9 mouse cellular contexts compared by ENCODE assay signal in the genomic region with DNA sequence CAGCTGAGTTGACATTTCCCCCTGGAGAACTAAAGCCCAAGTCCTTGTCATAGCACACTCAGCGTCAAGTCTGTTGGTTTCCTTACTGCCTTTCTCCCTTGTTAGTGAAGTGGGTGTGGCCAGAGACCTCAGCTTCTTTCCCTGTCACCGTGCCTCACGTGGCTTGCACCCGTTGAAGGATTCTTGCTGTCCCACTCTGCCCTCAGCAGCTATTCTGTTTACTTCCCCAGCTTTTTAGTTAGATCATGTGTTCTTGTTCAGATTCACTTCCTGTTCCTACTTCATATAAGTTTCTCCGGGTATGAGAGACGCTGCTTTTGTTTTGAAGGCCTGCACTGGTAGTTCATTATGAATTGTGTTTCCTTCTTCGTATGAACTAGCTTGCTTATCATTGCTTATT.
DNase-seq lines count a peak whose midpoint lies in the region; ATAC-seq and TF ChIP-seq lines count a peak whose summit lies in the region.
"Had no signal": no experiment of that assay in that cellular context is flagged by ENCODE, and none has a peak within 500 bp of the region (broad histone marks: within the 10 kb centered on the region; RNA-seq: fewer than 3 reads in every experiment).

No protein-coding gene starts in this region.

- no peak for ATAC-seq in kidney, embryonic 15.5 days (replicated peaks; ENCODE audit: low FRiP score)
- ATAC-seq in liver, embryonic 14.5 days (ENCODE audit: insufficient read depth): peak; percentile 28; the same call in 1 of the 2 replicates
- no peak for ATAC-seq in midbrain, postnatal 0 days (ENCODE audit: low FRiP score)

- H3K27ac ChIP-seq in kidney, embryonic 15.5 days: no peak overlapping the region
- H3K27ac ChIP-seq in liver, embryonic 14.5 days: no peak overlapping the region
- no peak overlapping the region for H3K27ac ChIP-seq in midbrain, postnatal 0 days (ENCODE audit: low read depth, low read length)
- H3K27ac ChIP-seq: neural tube, embryonic 13.5 days had no signal

- no peaks in the 10 kb centered on the region for H3K9me3 ChIP-seq in kidney, embryonic 15.5 days (replicated peaks)
- H3K9me3 ChIP-seq in liver, embryonic 14.5 days (ENCODE audit: control insufficient read depth, low read length): no peaks in the 10 kb centered on the region
- H3K9me3 ChIP-seq in midbrain, postnatal 0 days (ENCODE audit: low read length): no peaks in the 10 kb centered on the region
- H3K9me3 ChIP-seq: neural tube, embryonic 13.5 days had no signal

- no peaks in the 10 kb centered on the region for H3K4me1 ChIP-seq in kidney, embryonic 15.5 days
- no peaks in the 10 kb centered on the region for H3K4me1 ChIP-seq in liver, embryonic 14.5 days (replicated peaks; ENCODE audit: control insufficient read depth in 2 of 2, insufficient read depth in 2 of 2, low read length in 1 of 2)
- H3K4me1 ChIP-seq in midbrain, postnatal 0 days (ENCODE audit: insufficient read depth, low read length): no peaks in the 10 kb centered on the region; the same call in 1 of the 2 replicates

- TF ChIP-seq CTCF in liver, embryonic 14.5 days (IDR thresholded peaks at IDR 0.05; ENCODE audit: low read depth): no peak
- TF ChIP-seq CTCF in midbrain, postnatal 0 days (IDR thresholded peaks at IDR 0.05): no peak

- no peak overlapping the region for H3K4me2 ChIP-seq in kidney, embryonic 15.5 days
- H3K4me2 ChIP-seq in liver, embryonic 14.5 days (ENCODE audit: low read depth): no peak overlapping the region
- H3K4me2 ChIP-seq in midbrain, postnatal 0 days (ENCODE audit: low read depth, low read length, poor library complexity, severe bottlenecking): no peak overlapping the region
- H3K4me2 ChIP-seq: neural tube, embryonic 13.5 days had no signal

- 49% methylated on average over 7 of the region's 7 CpGs for WGBS in kidney, embryonic 15.5 days
- WGBS in liver, embryonic 14.5 days (ENCODE audit: insufficient replicate concordance): 21% methylated on average over 7 of the region's 7 CpGs
- WGBS in midbrain, postnatal 0 days: 66% methylated on average over 7 of the region's 7 CpGs

- no peak for TF ChIP-seq EP300 in liver, embryonic 14.5 days (IDR thresholded peaks at IDR 0.05; ENCODE audit: low read depth)

- H3K36me3 ChIP-seq in kidney, embryonic 15.5 days: no peaks in the 10 kb centered on the region
- no peaks in the 10 kb centered on the region for H3K36me3 ChIP-seq in liver, embryonic 14.5 days (replicated peaks; ENCODE audit: control insufficient read depth, insufficient read depth, low read depth)
- no peaks in the 10 kb centered on the region for H3K36me3 ChIP-seq in midbrain, postnatal 0 days (ENCODE audit: insufficient read depth, low read length)
- H3K36me3 ChIP-seq: neural tube, embryonic 13.5 days had no signal

- no peak overlapping the region for H3K9ac ChIP-seq in kidney, embryonic 15.5 days
- no peak overlapping the region for H3K9ac ChIP-seq in liver, embryonic 14.5 days (replicated peaks)
- H3K9ac ChIP-seq in midbrain, postnatal 0 days (replicated peaks; ENCODE audit: low read length, poor library complexity, severe bottlenecking): no peak overlapping the region
- H3K9ac ChIP-seq: neural tube, embryonic 13.5 days had no signal

- peak; percentile 14 to 20 for DNase-seq in kidney, postnatal 36 days
- DNase-seq in brain, adult 2 months (ENCODE audit: low read depth, low spot score): peak; percentile 50
- peak in 1 of 3 experiments; percentile 46 for DNase-seq in liver, embryonic 14.5 days (ENCODE audit: low read depth in 3 of 3, low spot score in 3 of 3)
- peak; percentile 59 to 65 for DNase-seq in spleen, postnatal 36 days (ENCODE audit: low spot score in 2 of 2)
- DNase-seq in embryo, embryonic 11 days: no peak
- no peak for DNase-seq in midbrain, postnatal 0 days (ENCODE audit: low spot score)
- DNase-seq in ovary, postnatal 10 days (ENCODE audit: low spot score): no peak

- H3K4me3 ChIP-seq in kidney, embryonic 15.5 days (replicated peaks): no peak overlapping the region
- H3K4me3 ChIP-seq in liver, embryonic 14.5 days (ENCODE audit: insufficient read depth in 1 of 2, low read depth in 2 of 2, low read length in 2 of 2): no peak overlapping the region
- no peak overlapping the region for H3K4me3 ChIP-seq in midbrain, postnatal 0 days (ENCODE audit: low read depth, low read length)
- H3K4me3 ChIP-seq: neural tube, embryonic 13.5 days had no signal

- H3K27me3 ChIP-seq in kidney, embryonic 15.5 days: peaks cover 17% of the 10 kb centered on the region; the same call in 1 of the 2 replicates
- no peaks in the 10 kb centered on the region for H3K27me3 ChIP-seq in liver, embryonic 14.5 days (ENCODE audit: control insufficient read depth, insufficient read depth, low read length)
- no peaks in the 10 kb centered on the region for H3K27me3 ChIP-seq in midbrain, postnatal 0 days (ENCODE audit: insufficient read depth, low read length)

Comparison
In these comparisons a context has a peak if more than half of its experiments do, and no peak if none do; other contexts are left out.
1. DNase-seq: peak in kidney, postnatal 36 days (2 of 2), brain, adult 2 months (single experiment) and spleen, postnatal 36 days (2 of 2); none in embryo, embryonic 11 days (single experiment), midbrain, postnatal 0 days (single experiment) and ovary, postnatal 10 days (single experiment).